Mouse (Mus musculus) urinary bladder, postnatal 36 days (tissue): ENCODE measurements around the gene Gm6020.
"Not testable (repeated sequence)": the region's sequence is repeated elsewhere in the genome, so short reads cannot be mapped to it uniquely, and the experiment has no call there.

Experiments
- DNase-seq, 2 experiments: peaks; one replicate each; pipeline ENCODE4 v3.0.0; 2022; ENCODE audit warnings: low spot score in 2 of 2, mixed read lengths in 1 of 2

Gene Gm6020

DNA sequence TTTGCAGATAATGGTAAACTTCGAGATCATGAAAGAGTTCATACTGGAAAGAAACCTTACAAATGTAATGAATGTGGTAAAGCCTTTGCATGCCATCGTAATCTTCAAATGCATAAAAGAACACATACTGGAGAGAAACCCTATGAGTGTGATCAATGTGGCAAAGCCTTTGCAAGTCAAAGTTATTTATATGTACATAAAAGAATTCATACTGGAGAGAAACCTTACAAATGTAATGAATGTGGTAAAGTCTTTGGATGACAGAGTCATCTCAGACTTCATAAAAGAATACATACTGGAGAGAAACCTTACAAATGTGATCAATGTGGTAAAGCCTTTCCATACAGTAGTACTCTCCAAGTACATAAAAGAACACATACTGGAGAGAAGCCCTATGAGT lies at the start of gene Gm6020:
Gene Gm6020, plus strand, starts transcription at position 301 of the 400 bp plus-strand sequence.
- DNase-seq = not testable (repeated sequence)

DNA sequence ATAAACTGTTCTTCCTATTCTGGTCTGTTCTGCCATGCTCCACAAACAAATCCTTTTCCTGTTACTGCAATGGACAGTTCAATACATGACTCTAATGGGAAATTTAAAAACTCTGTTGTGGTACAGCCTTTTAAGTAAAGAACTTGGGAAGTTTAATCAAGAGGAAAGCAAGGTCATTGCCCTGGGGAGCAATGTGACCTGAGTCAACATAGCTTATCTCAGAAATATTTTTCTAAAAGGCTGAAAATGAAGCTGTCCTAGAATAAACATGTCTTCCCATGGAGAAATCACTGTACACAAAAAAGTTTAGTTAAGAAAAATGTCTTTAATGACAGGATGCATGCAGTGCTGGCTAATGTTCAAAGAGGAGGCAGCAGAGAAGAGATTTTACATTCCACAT lies 45.0 kb upstream of the Gm6020 start:
- DNase-seq = no peak

DNA sequence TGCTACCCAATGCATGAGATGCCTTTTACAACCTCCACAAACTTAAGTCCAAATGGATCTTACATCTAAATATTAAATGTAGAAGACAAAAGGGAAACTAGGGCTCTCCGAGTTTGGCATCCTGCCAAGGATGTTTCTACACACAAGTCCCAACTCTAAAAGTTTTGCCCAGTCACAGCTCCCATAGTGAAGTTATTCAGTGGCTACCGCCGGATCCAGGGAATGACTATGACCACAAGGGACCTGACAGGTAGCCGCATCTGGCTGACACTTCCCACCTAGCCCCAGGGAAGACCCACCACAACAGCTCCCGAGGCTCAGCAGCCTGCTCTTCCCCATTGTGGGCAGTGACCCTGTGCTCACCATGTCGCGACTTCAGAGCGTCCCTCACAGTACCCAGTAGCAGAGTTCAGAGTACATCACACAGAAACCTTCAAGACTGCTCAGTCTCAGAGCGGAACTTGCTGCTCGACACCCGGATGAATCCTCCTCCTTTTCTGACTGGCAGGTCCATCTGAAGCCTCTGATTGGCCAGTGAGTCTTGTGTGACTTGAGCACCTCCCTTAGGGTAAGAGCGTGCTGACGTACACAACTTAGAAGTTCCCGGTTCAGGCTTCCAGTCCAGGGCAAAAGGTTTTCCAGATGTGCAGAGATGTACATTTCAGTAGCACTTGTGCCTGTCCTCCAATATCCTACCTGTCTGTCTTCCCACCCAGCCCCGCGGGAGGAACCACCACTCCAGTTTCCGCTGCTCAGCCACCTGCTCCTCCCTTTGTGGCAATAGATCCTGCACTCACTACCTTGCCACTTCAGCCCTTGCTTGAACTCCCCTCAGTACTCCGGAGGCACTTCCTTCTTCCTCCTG lies 43.1 kb upstream of the Gm6020 start, which contains the start of gene Zfp950:
Gene Zfp950, minus strand, starts transcription at position 499 of the 865 bp plus-strand sequence.
- DNase-seq = peak; percentile 68 to 82

DNA sequence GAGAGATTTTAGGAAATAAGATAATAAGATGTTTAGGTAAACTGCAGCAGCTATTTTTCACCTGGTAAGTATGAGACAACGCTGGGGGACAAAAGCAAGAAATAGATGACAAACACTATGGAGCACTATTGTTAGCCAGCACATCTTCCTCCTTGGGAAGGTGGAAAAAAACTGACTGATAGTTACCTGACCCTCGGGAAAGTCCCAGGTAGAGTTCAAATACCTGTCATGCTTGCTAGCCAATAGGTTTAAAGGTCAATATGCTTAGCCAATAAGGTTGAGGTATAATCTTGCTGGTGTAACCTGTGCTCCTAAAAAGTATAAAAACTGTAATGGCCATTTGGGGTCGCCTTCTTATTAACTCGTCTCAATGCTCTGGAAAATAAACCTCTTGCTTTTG lies 42.4 kb upstream of the Gm6020 start:
- DNase-seq = no peak

DNA sequence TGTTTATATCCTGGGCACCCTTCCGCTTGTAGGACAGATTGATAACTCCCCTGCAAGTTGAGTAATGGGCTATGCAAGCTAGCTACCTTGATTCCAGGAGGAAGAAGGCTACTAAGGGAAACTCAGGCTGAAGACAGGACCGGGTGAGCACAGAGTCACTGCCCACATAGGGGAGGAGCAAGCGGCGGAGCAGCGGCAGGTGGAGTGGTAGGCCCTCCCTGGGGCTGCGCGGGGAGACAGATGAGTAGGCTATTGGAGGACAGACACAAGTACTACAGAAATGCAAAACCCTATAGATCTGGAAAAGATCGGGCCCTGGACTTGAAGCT lies 32.4 kb upstream of the Gm6020 start:
- peak in 1 of 2 experiments; percentile 9 for DNase-seq

DNA sequence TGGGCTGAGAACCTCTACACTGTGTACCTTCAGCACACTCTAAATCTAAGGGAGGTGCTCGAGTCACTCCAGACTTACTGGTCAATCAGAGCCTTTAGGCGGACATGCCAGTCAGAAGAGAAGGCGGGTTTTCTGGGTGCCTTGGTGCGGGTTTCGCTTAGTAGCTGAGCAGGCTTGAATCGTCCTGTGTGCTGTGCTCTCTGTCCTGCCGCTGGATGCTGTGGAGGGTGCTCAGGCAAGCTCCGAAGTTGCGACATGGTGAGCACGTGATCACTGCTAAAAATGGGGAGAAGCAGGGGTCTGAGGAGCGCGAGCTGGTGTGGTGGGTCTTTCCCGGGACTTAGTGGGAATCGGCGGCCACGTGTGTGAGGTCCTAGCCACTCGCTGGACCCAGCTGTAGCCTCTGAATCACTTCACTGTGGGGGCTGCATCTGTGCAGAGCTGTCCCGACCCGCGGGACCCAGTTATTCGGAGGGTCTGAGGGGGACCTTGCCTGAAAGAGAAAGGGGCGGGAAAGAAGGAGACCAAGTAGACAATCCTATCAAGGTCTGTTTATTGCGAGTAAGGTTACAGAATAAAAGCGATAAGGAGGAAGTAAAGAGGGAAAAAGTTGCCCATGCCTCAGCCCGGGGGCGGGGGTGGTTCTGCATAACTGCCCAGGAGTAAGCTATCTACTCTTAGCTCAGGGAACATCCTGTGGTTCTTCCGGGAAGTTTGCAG lies 31.8 kb upstream of the Gm6020 start:
- DNase-seq = peak; percentile 8 to 16

DNA sequence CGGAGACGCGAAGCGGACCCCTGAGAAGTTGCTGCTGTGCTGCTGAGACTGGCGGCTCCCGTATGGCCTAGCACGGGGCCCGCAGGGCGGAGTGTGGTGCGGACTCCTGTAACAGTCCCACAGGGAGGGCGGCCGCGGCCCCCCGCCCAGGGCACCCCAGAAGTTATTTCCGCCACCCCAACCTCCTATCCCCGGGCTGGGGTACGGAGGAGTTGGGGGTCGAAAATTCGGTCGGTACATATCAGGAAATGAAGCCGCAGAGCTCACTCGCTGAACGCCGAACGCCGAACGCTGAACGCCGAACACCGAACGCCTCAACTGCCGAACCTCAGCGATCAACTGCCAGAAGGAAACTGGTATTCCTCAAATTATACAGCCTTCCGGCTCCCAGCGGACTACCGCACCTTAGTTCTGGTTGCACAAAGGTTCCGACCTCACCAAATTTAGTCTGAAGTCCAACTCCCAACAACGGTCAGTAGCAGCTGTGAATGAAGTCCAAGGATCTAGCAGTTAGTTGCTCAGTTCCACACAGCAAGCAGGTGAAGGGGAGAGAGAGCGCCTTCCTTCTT lies 7.8 kb upstream of the Gm6020 start, which contains the start of gene Gm7102:
Gene Gm7102, minus strand, starts transcription at position 554 of the 569 bp plus-strand sequence.
- no peak for DNase-seq

DNA sequence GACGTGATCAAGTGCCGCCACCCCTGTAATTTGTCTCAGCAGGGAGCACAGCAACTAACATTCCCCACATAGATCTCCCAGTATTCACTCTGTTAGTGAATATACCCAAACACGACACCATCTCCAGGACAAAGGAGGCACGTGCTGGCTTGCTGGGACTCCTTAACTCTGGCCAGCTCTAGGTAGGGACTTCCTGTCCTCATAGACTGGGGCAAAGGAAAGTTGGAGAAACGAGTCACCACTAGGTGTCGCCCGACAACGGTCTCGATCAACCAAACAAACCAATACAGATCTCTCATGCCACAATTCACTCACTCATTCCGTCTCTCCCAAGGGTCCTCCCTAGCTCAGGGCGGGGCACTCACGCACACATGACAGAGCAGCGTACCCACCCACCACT lies 15.6 kb downstream of the Gm6020 start:
- DNase-seq = peak; percentile 83 to 87

DNA sequence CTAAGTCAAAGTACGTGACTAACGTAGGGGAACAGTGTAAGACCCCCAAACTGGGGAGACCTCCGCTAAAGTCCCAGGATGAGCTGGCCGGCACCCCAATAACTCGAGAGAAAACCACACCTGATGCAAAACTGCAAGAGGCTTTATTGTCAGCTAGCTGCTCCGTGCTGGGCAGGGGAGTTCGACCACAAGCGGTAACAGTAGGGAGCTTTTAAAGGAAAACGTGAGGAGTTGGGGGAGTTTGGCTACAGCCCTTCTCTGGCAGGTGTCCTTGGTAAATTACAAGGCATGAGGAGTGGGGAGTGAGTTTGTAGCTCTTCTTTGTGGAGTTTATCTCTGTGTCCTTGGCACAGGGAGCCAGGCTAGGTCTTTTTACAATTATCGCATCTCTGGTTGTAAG lies 16.1 kb downstream of the Gm6020 start:
- DNase-seq = peak; percentile 17 to 27

DNA sequence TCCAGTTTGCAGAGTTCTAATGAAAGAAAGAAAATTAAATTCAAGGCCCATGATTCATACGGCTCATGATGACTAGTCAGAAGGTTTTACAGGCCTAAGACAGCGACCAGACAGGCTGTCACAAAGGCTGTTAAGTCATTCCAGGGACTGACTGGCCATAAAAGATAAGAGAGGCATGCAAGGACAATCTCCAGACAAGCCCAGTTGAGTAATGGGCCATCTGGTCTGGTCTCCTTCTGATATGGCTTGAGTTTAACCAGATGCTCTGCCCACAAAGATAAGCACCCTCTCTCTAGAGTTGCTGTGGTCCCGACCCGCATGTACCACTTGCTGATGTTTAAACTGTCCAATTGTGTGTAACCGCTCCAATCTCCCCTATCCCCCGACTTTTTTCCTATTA lies 23.8 kb downstream of the Gm6020 start:
- not testable (repeated sequence) for DNase-seq

DNA sequence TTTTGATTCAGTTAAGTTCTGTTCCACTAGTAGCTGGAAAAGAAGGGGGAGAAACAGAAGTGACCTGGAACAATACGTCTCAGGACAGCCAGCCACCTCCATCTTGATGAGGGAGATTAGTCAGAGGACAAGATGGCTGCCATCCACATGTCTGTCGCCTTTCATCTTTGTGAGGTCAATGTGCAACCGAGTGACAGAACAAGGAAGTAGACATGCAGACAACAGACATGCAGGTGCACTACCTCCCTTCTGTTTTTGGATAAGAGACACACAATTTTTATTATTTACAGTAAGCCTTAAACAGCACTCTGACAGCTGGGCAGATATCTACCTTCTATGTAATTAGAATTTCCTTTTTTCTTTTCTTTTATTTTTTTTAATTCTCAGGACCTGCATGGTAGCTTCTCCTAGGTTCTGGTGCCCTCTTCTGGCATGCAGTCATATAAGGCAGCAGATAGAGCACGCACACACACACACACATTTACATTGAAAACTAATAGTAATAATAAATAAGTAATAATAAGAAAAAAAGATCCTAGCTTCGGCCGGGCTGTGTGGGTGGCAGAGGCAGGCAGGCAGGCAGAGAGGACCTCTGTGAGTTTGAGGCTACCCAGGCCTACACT lies 40.1 kb downstream of the Gm6020 start:
- DNase-seq = no peak

DNA sequence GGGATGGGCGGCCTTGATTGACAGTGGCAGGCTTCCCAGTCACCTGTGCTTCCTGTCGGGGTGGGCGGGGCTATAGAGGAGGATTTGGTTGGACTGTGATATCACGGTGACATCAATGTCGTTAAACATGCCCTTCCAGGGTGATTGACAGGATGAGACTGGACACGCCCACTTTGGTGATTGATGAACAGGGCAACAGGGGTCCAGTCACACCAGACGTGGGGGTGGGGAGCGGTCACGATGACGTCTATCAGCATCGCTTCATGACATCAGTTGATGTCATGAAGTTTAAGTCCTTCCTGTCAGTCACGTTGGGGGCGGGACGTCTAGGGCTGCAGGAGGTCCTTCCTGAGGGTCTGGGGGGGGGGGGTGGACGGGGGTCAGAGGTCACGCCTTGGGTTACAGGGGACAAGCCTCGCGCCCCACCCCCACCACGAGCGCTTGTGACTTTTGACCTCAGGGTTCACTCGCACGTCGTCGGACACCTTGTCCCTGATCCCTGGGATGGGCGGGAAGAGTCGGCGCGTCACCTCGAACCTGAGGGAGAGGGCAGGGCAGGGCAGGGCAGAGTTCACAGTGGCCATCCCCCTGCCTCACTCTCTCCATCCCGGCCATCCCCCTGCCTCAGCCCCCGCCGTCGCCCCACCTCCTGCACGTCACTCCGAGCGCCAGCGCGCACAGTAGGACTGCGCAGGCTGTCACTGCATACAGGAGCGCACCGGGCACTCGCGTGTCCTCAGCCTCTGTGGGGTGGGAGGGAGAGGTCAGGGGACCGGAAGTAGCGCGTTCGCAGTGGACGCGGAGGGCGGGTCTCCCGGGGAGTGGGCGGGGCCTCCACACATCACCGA lies 41.2 kb downstream of the Gm6020 start:
- DNase-seq = peak in 1 of 2 experiments; percentile 2

DNA sequence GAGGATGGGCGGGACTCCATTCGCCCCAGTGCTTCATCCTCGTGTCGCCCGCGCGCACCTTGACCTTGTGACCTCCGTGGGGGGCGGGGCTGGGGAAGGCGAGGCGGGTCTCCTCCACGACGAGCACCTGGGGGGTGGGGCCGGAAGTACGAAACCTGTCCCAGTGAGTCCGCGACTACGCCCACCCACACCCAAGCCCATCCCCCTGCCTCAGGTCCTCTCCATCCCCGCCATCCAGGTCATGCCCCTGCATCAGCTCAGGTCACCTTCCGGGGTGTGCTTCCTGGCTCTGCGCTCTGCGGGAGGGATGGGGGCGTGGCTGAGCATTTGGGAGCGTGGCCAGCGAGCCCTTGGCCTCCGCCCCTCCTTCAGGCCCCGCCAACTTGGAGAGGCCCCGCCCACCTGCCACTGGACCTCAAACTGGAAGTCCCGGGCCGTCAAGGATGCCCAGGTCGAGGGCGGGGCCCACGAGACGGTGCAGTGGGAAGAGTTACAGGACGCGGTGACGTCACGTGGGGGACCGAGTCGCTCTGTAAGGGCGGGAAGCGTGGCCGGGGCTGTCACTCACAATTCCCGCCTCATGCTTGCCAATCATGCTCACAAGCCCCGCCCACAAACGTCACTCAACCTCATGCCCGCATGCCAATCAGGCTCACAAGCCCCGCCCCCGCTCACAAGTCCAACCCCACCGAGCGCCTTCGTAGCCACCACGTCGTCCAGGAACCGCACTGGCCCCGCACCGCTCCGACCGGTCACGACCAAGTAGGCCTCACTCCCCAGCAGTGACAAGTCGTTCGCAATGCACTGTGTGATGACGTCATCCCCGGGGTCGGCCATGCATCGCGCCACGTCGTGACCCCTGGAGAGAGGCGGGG lies 42.1 kb downstream of the Gm6020 start:
- DNase-seq = peak; percentile 71 to 78

DNA sequence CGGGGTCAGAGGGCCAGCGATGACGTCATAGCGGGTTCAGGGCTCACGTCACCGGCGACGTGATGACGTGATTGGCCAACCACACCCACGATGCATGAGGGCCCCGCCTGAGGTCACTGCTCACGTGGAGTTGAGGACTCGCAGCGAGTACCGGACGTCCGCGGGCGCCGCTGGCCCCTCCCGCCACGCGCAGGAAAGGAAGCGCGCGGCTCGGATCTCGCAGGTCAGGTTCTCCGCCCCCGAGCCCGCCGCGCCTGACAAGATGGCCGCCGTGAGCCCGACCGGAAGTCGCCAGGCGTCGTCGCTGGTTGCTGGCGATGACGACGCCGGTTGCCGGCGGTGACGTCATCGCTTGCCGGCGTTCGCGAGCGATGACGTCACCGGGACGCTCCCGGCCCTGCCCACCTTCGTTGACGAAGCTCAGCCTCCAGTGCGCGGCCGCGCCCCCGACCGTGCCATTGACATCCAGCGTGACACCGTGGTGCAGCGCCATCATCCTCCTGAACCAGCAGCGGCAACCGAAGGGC lies 42.8 kb downstream of the Gm6020 start:
- peak; percentile 50 to 67 for DNase-seq

DNA sequence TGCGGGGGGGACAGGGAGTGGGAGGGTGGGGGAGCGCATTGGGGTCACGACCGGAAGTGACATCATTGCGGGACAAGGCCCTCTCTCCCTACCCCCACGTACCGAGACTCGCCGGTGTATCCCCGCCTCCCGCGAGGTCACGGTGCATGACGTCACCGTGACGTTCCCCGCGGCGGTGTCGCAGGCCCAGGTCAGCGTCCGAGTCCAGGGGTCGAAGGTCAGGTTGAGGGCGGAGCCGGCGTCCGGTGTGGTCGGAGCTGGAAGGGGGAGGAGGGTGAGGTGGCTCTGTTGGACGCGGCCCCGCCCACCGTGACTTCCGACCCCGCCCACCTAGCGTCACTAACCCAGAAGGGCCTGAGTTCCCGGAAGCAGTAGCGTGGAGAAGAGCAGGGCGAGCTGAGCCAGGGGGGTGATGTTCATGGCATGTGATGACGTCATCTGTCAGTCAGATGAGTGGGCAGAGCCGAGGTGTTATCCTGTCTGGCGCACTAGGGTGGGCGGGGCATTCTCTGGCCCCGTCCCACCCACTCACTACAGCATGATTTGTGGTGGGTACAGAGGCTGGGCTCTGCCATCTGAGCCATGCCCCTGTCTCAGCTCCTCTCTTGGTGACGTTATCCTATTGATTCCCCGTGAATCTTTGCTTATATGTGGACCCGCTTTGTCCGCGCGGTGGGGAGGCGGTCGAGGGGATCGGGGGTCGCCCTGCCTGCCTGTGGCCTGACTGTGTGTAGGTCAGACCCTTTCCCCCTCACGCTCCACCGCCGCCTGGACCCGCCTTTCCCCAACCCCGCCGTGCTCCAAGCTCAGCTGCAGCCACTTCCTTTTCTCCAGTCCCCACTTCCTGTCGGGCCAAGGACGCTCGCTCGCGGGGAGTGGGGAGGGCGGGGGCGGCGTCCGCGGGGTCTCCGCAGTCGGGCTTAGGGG lies 43.5 kb downstream of the Gm6020 start:
- peak; percentile 79 to 85 for DNase-seq

DNA sequence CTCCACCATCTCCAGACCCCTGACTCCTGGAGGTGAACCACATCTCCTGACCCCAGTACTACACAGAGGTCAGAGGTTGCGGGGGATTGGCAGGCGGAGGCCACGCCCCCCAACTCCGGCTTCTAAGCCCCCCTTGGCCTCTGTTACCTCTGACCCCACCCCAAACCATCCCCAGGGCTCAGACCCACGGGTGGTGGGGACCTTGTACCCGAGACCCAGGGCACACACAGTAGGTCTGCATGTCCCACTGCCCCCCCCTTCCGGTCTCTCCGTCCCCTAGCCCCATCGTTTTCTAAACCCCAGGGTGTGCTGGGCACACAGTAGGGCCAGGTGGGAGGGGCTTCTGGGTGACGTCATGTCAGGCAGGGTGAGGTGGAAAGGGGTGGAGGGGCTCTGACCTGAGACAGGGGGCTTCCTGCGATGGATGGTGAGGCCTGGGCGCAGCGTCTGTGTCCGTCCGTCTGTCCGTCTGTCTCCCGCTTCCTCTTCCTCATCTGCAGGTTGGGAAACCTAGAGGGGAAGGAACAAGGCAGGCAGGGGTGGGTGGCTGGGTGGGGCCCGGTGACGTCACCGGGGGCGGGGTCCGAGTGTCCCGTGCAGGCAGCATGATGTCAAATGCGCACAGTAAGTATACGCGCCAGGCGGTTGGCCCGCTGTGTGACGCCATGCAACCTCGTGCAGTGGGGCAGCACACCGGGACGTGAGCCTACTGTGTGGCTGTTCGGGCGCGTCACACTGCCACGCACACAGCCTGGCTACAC lies 44.4 kb downstream of the Gm6020 start, which contains the start of gene Csf2ra:
Gene Csf2ra, minus strand, starts transcription at position 489 of the 761 bp plus-strand sequence.
- peak in 1 of 2 experiments; percentile 4 for DNase-seq
